Mouse (Mus musculus): Measurements from ENCODE around the gene Rnf8. TPM values are rescaled to one million over a fixed set of nuclear protein-coding genes. Genes with fewer than 3 reads are reported as not detected.

Rnf8 gene
- polyA plus RNA-seq, 1 experiment from 2014 or later: 22.3 TPM

DNA sequence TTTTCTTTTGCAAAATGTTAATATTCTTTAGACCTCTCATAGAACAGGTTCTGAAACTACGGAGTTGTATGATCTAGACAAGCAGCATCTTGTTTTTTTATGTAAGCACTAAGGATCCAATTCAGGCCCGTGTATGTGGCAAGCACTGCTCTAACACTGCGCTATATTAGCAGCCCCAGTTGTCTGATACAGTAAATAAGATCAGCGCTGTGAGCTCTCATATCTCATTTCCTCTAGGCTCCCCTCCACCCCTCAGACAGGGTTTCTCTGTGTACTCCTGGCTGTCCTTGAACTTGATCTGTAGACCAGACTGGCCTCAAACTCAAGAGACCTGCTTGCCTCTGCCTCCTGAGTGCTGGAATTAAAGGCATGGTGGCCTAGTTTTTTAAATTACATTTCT lies 54.4 kb downstream of the Rnf8 start:
- Histone ChIP-seq H3K4me1 (ENCODE audit: insufficient read depth) (peaks cover 16% of the 10 kb centered on the region), H3K27ac (ENCODE audit: low read depth) (peak overlapping the region; percentile 57; the same call in 1 of the 2 replicates), H3K4me2 (ENCODE audit: low read depth, low read length) (0 out of 2 replicates have a peak overlapping the region, but pooled peaks have one; percentile 39), H3K9me3 (ENCODE audit: low read length) (no peaks in the 10 kb centered on the region), H3K27me3 (ENCODE audit: insufficient read depth, low read length) (no peaks in the 10 kb centered on the region), H3K36me3 (replicated peaks; ENCODE audit: insufficient read depth, low read length) (peaks cover 66% of the 10 kb centered on the region), H3K4me3 (ENCODE audit: low read depth, low read length) (no peak overlapping the region), H3K9ac (replicated peaks) (no peak overlapping the region)
- no peak for DNase-seq
- no peak for ATAC-seq
- 63% methylated on average over 4 of the region's 4 CpGs for WGBS (ENCODE audit: insufficient replicate concordance)
- TF ChIP-seq EP300 (IDR thresholded peaks at IDR 0.05; ENCODE audit: low read depth) (no peak), CTCF (IDR thresholded peaks at IDR 0.05; ENCODE audit: low read depth) (no peak)

DNA sequence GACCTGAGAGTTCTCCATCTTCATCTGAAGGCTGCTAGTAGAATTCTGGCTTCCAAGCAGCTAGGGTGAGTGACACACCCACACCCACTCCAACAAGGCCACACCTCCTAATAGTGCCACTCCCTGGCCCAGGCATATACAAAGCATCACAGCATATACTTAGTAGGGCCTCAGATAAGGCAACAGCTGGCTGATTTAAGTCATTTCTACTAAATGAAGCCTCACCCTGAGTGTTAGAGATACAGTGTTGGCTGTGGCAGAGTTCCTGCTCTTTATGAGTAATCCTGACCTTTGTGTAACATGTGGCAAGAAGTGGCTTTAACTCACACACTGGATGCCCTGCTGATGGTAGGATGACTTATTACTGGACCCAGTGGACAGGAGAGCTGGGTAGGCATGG lies 55.3 kb downstream of the Rnf8 start:
- DNase-seq: peak; percentile 32
- no peaks in the 10 kb centered on the region for H3K27me3 ChIP-seq (ENCODE audit: insufficient read depth, low read length)
- peak overlapping the region; percentile 39 for H3K4me2 ChIP-seq (ENCODE audit: low read depth, low read length)
- no peak overlapping the region for H3K4me3 ChIP-seq (ENCODE audit: low read depth, low read length)
- peaks cover 16% of the 10 kb centered on the region for H3K4me1 ChIP-seq (ENCODE audit: insufficient read depth)
- H3K27ac ChIP-seq (ENCODE audit: low read depth): 0 out of 2 replicates have a peak overlapping the region, but pooled peaks have one; percentile 48
- no peaks in the 10 kb centered on the region for H3K9me3 ChIP-seq (ENCODE audit: low read length)
- TF ChIP-seq EP300 (IDR thresholded peaks at IDR 0.05; ENCODE audit: low read depth) (no peak), CTCF (IDR thresholded peaks at IDR 0.05; ENCODE audit: low read depth) (no peak)
- H3K9ac ChIP-seq (replicated peaks): no peak overlapping the region
- peak; percentile 88 for ATAC-seq
- H3K36me3 ChIP-seq (replicated peaks; ENCODE audit: insufficient read depth, low read length): peaks cover 63% of the 10 kb centered on the region

DNA sequence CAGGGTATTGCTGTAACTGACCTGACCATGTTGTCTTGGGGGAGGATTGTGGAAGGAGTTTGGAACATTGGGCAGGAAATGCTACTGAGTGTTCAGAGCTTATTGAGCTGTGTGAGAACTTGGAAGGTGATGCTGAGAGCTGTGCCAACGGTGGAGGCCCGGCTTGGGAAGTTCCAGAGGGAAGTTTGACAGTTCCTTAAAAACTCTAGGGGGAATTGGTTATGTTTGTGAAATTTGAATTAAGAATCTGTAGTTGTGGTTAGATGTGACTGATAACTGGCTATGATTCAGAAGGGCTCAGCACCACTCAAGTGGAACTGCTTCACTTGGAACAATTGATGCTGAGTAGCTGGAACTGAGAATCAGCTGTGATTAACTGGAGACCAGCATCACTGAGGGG lies 56.4 kb downstream of the Rnf8 start:
- no peak overlapping the region for H3K27ac ChIP-seq (ENCODE audit: low read depth)
- no peak for DNase-seq
- peaks cover 16% of the 10 kb centered on the region for H3K4me1 ChIP-seq (ENCODE audit: insufficient read depth)
- no peak for ATAC-seq
- no peaks in the 10 kb centered on the region for H3K27me3 ChIP-seq (ENCODE audit: insufficient read depth, low read length)
- H3K9me3 ChIP-seq (ENCODE audit: low read length): no peaks in the 10 kb centered on the region
- 86% methylated on average over 2 of the region's 2 CpGs for WGBS (ENCODE audit: insufficient replicate concordance)
- no peak overlapping the region for H3K9ac ChIP-seq (replicated peaks)
- TF ChIP-seq CTCF (IDR thresholded peaks at IDR 0.05; ENCODE audit: low read depth) (no peak), EP300 (IDR thresholded peaks at IDR 0.05; ENCODE audit: low read depth) (no peak)
- H3K4me3 ChIP-seq (ENCODE audit: low read depth, low read length): no peak overlapping the region
- H3K36me3 ChIP-seq (replicated peaks; ENCODE audit: insufficient read depth, low read length): peaks cover 67% of the 10 kb centered on the region
- no peak overlapping the region for H3K4me2 ChIP-seq (ENCODE audit: low read depth, low read length)

DNA sequence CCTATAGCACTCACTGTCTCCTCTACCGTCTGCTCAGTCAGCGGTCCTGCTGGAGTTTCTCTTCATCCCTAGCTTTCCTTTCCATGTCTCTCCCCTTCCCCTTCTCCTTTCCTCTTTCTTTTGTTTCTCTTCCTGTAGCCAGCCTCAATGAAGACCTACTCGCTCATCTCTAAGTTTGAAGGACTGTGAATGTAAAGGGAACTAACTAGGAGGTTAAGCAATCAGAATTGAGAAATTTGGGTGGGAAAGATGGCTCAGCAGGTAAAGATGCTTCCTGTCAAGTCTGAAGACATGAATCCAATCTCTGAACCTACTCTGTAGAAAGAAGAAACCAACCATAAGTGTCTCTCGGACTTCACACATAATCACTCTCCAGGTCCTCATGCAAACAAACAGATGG lies 58.7 kb downstream of the Rnf8 start:
- Histone ChIP-seq H3K4me3 (ENCODE audit: low read depth, low read length) (no peak overlapping the region), H3K27me3 (ENCODE audit: insufficient read depth, low read length) (no peaks in the 10 kb centered on the region), H3K36me3 (replicated peaks; ENCODE audit: insufficient read depth, low read length) (peaks cover 68% of the 10 kb centered on the region), H3K4me1 (ENCODE audit: insufficient read depth) (peaks cover 16% of the 10 kb centered on the region), H3K27ac (ENCODE audit: low read depth) (peak overlapping the region; percentile 55), H3K4me2 (ENCODE audit: low read depth, low read length) (no peak overlapping the region), H3K9ac (replicated peaks) (no peak overlapping the region), H3K9me3 (ENCODE audit: low read length) (no peaks in the 10 kb centered on the region)
- ATAC-seq (no peak), DNase-seq (no peak)
- TF ChIP-seq EP300 (IDR thresholded peaks at IDR 0.05; ENCODE audit: low read depth) (no peak), CTCF (IDR thresholded peaks at IDR 0.05; ENCODE audit: low read depth) (no peak)
- WGBS (ENCODE audit: insufficient replicate concordance): 70% methylated on average over 4 of the region's 4 CpGs

DNA sequence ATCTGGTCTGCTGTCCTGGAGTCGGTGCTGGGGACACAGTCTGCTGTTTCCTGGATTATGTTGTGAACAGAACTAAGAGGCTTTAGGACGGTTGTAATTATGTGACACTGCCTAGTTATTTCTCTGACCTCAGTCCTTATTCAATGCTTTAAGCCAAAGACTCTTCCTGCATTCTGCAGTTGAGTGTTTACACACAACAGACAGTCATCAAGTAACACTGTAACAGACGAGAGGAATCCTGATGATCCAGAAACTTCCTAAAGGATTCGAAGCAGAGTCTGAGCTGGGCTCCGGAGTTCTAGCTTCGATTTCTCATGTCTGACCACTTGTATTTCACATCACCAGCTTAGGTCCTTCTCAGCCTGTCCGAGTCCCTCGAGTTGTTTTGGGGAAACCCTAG lies 63.9 kb downstream of the Rnf8 start:
- H3K4me2 ChIP-seq (ENCODE audit: low read depth, low read length): no peak overlapping the region
- ATAC-seq: no peak
- TF ChIP-seq CTCF (IDR thresholded peaks at IDR 0.05; ENCODE audit: low read depth): no peak
- TF ChIP-seq EP300 (IDR thresholded peaks at IDR 0.05; ENCODE audit: low read depth): no peak
- no peaks in the 10 kb centered on the region for H3K4me1 ChIP-seq (ENCODE audit: insufficient read depth)
- no peak overlapping the region for H3K4me3 ChIP-seq (ENCODE audit: low read depth, low read length)
- no peak for DNase-seq
- no peak overlapping the region for H3K9ac ChIP-seq (replicated peaks)
- peaks cover 93% of the 10 kb centered on the region for H3K36me3 ChIP-seq (replicated peaks; ENCODE audit: insufficient read depth, low read length)
- 86% methylated on average over 8 of the region's 8 CpGs for WGBS (ENCODE audit: insufficient replicate concordance)
- no peaks in the 10 kb centered on the region for H3K9me3 ChIP-seq (ENCODE audit: low read length)
- H3K27ac ChIP-seq (ENCODE audit: low read depth): 0 out of 2 replicates have a peak overlapping the region, but pooled peaks have one; percentile 0
- H3K27me3 ChIP-seq (ENCODE audit: insufficient read depth, low read length): no peaks in the 10 kb centered on the region

DNA sequence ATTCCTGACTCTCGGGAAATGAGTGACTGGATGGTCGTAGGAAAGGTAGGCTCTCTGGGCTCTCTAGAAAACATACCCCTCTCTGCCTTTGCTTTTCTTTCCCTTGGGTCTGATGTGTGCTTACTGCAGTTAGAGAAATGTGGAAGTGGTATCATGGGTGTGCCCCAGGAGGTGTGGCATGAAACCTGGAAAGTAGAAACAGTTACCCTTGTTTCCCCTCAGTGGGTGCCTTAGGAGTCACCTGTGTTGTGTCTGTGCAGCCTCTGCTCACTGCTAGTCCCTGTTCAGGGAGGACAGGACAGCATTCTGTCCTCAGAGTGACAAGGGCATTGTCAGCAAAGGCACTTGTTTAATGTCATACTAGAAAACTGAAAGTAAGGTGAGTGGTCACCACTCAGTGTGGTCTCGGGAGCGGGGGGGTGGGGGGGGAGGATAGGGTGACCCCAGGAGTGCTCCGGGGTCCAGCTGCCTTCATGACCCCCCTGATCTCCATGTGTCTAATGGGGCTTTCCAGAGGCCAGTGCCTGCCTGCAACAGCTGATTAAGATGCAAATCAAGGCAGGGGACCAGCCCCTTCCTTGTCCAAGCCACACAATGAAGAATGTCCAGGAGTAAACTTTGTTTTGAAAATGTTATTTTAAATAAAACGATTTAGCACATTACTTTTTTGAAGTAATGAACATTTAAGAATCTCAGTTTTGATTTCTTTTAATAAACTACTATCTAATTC lies 64.6 kb downstream of the Rnf8 start:
- no peak for DNase-seq
- H3K36me3 ChIP-seq (replicated peaks; ENCODE audit: insufficient read depth, low read length): peaks cover 94% of the 10 kb centered on the region
- 81% methylated on average over 6 of the region's 6 CpGs for WGBS (ENCODE audit: insufficient replicate concordance)
- H3K4me3 ChIP-seq (ENCODE audit: low read depth, low read length): no peak overlapping the region
- no peaks in the 10 kb centered on the region for H3K9me3 ChIP-seq (ENCODE audit: low read length)
- no peaks in the 10 kb centered on the region for H3K27me3 ChIP-seq (ENCODE audit: insufficient read depth, low read length)
- no peak overlapping the region for H3K9ac ChIP-seq (replicated peaks)
- no peaks in the 10 kb centered on the region for H3K4me1 ChIP-seq (ENCODE audit: insufficient read depth)
- TF ChIP-seq EP300 (IDR thresholded peaks at IDR 0.05; ENCODE audit: low read depth) (no peak), CTCF (IDR thresholded peaks at IDR 0.05; ENCODE audit: low read depth) (no peak)
- ATAC-seq: no peak
- peak overlapping the region; percentile 0; the same call in 1 of the 2 replicates for H3K4me2 ChIP-seq (ENCODE audit: low read depth, low read length)
- 0 out of 2 replicates have a peak overlapping the region, but pooled peaks have one; percentile 0 for H3K27ac ChIP-seq (ENCODE audit: low read depth)
